Mouse (Mus musculus): ENCODE measurements around the gene Odf3l2. TPM values are rescaled to one million over a fixed set of nuclear protein-coding genes. Genes with fewer than 3 reads are reported as not detected.

Odf3l2 gene
- total RNA-seq (2021), result not detected
- long read RNA-seq, experiment 1, result 0 reads
- long read RNA-seq, experiment 2, result 0 reads

DNA sequence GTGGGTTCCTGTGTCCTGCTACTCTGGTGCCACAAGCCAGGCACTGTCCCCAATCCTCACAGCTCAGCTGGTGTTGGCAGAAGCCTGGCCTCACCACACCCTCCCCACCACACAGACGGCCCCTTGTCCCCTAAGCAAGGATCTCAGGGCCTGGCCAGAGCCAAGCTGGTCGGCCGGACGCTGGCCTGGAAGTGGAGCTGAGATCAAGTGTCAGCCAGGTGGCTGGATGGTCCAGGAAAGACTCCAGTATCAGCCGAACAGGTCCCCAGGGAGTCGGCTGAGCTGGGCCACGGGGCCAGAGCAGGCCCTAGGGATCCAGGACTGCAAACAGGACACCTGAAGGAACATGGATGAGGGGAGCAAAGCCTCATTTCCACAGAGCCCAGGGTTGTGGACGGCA lies at the start of gene Odf3l2:
Odf3l2 (minus strand) TSS at position 28 of the 400 bp plus-strand sequence.
- no peak for DNase-seq
- intact Hi-C loops (cut with DNase I), result no loop called here

DNA sequence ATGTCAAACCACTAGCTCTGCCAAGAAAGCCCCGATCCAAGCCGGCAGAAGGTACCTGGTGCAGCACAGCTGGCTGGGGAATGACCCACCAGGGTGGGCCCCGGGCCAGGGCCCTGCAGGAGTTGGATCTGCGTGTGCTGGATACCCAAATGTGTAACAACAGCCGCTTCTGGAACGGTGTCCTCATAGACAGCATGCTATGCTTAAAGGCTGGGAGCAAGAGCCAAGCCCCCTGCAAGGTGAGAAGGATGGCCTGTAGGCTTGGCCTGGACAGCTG lies 48.8 kb upstream of the Odf3l2 start:
- intact Hi-C loops (cut with DNase I), result no loop called here
- DNase-seq, result no peak

DNA sequence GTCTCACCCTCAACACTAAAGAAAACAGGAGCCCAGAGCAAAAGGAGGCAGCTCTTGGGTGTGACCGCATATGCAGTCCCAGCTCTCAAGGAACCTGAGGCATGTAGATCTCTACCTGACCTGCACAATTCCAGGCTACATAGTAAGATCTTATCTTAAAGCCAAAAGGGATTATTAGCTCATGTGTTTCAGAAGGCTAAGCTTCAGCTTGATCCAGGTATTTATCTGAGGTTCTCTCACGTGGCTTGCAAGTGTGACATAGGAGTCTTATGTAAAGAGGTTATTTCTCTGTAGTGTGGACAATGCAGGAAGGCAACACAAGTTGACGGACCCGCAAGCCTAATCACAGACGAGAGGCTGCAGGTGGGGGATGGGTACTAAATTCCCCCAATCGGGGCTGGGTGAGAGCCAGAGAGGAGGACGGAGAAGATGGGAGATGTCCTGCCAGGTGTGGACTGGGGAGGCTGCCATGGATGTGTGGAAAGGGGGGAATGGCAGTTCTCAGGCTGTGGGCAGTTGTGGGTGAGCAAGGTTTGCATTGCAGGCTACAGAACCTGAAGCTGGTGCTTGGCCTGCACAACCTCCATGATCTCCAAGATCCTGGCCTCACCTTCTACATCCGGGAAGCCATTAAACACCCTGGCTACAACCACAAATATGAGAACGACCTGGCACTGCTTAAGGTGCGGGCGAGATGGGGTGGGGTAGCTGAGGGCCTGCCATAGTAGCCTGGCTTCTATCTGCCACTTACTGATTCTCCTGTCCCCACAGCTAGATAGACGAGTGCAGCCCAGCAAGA lies 48.2 kb upstream of the Odf3l2 start:
- intact Hi-C loops (cut with DNase I), result no loop called here
- DNase-seq, result no peak

DNA sequence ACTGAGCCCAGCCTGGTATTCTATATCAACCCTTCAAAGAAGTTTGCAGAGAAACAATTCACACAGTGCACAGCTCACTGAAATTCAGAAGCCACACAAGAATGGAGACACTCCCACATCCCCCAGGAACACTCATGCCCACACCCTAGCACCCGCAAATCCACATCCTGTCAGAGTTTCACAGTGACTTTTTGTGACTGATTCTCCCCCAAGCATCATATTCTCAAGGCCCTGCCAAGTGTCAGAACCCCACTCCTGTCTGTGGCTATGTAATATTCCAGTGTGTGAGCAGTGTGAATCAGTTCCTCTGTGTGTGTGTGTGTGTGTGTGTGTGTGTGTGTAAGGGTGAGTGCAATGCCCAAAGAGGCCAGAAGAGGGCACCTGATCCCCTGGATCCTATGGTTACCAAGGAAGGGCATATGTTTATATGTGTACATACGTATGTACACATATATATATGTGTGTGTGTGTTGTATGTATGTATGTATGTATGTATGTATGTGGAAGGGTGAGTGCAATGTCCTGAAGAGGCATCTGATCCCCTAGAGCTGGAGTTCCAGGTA lies 46.5 kb upstream of the Odf3l2 start:
- intact Hi-C loops (cut with DNase I), result no loop called here
- no peak for DNase-seq

DNA sequence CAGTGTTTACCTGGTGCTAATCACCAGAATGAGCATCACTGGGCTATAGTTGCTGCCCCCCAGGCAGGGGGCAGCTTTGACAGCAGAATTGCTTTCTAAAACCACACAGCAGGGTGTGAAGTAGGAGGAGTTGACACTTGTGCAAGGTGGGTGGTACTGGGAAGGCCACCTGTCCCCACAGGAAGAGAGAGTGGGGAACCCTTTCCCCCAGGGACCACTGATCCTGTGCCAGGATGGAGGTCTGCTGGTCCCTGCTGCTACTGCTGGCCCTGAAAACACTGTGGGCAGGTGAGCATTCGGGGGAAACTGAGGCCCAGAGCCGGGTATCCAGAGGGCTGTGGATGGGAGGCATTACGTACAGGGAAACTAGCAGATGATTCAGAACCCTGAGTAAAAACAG lies 43.6 kb upstream of the Odf3l2 start:
- DNase-seq, result no peak
- intact Hi-C loops (cut with DNase I), result no loop called here

DNA sequence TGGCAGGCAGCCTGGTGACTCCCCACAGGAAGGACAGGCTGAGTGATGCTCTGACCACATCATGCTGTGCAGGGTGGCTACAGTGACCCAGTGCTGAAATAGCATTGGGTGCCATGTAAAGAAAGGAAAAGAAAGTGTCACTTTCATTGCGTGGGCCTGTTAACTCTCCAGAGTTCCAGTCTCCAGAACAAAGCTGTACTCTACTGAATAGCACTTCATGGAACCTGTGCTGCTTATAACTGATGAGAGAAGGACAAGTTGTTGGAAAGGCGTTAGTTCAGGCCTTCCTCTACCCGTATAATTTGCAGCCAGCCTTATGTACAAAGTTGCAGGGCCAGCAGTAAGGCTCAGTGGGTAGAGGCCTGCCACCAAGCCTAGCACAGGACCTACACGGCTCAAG lies 43.2 kb upstream of the Odf3l2 start, which contains the start of gene Gzmm:
Gzmm (plus strand) TSS at position 301 of the 400 bp plus-strand sequence.
- no peak for DNase-seq
- intact Hi-C loops (cut with DNase I), result no loop called here

DNA sequence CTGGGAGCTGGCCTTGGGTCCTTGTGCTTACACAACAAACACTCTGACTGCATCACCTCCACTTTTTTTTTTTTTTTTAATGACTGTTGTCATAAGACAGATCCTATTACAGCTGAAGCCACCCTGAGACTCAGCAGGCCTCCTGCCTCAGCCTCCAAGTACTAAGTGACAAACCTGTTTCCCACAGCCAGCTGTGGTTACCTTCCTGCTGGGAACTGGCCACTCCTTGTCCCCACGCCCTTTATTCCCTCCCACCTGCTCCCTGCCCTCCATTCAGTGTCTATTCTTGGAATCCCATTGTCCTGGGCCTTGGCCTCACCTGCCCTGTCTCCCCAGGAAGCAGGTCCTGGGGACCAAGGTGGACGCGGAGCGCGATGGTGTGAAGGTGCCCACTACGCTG lies 42.0 kb upstream of the Odf3l2 start:
- DNase-seq, result no peak
- intact Hi-C loops (cut with DNase I), result no loop called here

DNA sequence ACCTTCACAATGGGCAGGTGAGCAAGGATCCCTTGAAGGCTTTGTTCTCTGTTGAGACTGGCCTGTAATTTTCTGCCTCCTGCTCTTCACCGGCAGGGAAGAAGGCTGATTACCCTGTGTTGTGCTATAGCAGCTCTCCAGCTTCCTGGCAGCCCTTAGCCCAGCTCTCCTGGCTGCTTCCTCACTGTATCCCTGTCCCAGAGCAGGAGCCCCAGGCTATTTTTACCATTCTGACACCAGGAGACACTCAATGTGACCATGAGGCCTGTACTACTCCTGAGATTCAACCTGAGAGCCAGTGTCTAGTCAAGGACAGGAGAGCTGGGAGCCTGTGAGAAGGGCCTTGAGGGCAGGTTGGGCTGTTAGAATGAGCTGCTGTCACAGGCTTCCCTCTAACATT lies 41.2 kb upstream of the Odf3l2 start:
- no peak for DNase-seq
- intact Hi-C loops (cut with DNase I), result no loop called here

DNA sequence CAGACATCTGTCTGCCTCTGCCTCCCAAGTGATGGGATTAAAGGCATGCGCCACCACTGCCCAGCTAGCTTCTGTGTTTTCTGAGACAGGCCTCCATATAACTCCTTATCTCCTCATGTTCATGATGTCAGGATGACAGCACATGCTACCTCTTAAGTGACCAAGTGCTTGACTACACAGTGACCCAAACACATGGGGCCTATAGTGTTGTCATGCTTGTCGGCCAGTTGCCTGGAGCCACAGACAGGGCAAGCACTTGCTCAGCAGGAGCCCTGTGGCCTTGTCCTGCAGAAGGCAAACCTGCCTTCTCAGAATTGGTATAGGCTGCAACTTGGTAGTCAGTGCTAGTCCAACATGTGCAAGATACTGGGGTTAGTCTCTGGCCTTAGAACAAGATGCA lies 40.7 kb upstream of the Odf3l2 start:
- intact Hi-C loops (cut with DNase I), result no loop called here
- DNase-seq, result no peak

DNA sequence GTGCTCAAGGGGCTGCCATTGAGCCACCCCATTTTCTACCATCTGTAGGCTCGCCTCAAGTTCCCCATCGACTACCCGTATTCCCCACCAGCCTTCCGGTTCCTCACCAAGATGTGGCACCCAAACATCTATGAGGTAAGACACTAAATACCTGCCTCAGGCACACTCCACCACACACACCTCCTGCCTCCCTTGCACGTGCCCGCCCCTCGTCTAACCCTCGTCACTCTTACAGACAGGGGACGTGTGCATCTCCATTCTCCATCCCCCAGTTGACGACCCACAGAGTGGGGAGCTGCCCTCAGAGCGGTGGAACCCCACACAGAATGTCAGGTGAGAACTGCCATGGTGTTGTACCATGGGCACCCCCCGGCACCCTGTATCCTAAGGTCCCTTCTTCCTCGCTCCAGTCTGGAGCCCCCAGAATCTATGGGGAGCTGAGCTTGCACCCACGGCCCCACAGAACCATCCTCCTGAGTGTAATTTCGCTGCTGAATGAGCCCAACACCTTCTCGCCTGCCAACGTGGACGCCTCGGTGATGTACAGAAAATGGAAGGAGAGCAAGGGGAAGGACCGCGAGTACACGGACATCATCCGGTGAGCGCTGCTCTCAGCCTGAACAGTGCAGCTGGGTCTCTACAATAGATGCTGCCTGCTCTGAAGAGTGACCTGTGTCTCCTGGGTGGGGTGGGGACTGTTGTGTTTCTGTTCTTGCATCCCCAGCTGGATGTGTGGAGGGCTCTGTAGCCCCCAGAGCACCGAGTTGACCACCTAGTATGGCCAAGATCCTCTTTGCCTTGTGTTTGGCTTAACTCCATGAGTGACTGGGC lies 39.4 kb upstream of the Odf3l2 start:
- no peak for DNase-seq
- intact Hi-C loops (cut with DNase I), result no loop called here

DNA sequence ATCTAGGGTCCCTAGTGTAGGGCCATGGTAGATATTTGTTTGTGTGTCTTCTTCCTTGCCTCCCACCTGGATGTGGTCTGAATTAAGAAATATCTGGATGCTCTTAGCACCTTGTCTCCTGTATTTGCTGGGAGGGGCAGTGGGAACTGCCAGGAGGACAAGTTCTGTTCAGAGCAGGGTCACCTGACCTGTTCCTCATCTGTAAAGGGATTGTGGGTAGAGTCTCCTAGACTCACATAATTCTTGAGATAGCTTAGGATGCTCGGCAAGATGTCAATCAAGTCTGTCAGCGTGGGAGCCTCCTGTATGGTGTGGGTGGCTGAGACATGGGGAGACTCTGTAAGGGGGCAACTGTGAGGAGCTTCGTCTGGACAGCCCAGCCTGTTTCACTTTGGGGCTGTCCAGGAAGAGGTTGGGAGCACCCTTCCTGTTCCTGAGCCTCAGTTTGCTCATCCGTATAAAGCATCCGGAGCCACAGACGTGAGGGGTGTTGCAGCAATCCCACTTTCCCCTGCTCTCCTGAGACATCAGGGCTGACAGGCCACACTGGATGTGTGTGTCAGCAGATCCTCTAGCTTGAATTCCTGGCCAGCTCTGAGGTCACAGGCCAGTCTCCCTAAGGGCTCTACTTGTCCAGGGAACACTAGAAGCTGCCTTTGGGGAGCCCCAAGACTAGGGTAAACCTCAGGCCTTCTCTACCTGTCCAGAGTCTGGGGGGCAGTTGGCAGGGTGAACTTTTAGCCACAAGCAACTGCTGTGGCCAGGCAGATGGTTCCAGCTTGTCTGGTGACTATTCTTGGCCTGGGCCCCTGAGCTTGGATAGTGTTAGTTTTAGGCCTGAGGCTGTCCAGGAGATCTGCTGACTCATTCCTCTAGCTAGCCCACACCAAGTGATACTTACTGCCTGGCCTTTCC lies 38.4 kb upstream of the Odf3l2 start:
- intact Hi-C loops (cut with DNase I), result no loop called here
- DNase-seq, result peak; percentile 55 to 58

DNA sequence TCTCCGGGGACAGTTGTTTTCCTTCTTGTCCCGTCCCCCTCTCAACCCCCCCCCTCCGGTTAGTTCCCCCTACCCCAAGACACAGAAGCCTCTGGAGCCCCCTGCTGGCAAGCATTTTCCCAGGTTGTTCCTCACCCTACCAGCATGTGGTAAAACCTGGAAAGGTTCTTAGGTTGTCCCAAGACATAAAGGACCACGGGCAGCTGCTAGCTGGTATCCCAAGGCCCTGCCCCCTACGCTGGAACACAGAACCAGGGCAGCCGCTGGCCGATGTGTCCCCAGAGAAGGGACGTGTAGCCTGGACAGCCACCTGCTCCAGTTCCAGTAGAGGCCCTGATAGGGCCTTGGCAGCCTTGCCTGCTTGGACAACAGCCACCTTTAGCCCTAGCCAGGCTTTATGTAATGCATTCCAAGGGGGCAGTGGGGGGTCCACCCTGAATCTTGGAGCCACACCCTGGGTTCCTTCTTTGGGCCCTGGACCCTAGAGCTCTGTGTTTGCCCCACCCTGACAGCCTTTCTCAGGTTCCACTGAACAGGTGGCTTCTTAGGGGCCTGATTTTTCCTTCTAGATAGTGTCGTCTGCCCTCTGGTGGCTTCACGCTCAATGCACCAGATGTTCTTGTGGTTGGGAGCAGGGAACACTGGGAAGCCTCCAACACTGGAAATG lies 37.5 kb upstream of the Odf3l2 start:
- DNase-seq, result peak; percentile 67 to 75
- intact Hi-C loops (cut with DNase I), result no loop called here

DNA sequence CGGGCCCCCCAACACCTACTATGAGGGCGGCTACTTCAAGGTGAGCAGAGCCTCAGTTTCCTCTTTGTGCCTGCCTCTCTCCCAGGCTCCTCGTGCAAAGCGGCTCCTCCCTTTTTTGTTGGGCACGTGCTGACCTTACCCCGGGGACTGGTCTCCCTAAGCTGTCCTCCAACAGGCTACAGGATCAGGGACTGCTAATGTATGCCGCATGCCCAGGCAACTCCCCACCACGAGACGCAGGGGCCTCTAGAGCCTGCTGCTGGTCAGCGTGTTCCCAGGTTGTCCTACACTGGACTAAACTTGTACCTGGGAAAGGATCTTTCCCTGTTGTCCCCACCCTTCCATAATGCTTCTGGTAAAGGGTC lies 37.0 kb upstream of the Odf3l2 start:
- intact Hi-C loops (cut with DNase I), result no loop called here
- no peak for DNase-seq

DNA sequence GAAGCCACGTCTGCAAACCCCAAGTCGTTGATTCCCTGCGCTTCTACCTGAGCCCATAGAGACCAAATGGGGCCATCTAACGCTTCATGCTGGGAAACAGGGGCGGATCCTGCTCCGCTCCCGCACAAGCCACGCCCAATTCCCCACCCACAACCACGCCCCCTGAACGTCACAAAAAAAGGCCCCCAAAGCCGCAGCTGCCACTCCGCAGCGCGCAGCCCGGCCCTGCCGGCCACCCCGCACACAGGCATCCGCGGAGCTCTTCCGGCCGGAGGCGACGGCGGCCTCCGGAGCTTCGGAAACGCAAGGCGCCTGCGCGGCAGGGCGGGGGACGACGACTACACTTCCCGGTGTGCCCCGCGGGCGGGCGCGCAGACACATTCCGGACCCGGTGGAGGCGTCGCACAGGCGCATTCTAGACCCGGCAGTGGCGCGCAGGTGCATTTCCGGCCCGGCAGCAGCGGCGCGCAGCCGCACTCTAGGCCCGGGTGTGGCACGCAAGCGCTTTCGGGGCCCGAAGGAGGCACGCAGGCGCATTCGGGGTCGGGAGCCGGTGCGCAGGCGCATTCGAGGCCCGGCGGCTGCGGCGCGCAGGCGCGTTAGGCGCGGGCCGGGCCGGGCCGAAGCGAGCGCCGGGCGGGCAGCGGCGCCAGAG lies 36.2 kb upstream of the Odf3l2 start, which contains the start of gene Cdc34:
Cdc34 (plus strand) TSS at position 605 of the 655 bp plus-strand sequence.
- peak; percentile 99 for DNase-seq
- intact Hi-C loops (cut with DNase I), result no loop called here

DNA sequence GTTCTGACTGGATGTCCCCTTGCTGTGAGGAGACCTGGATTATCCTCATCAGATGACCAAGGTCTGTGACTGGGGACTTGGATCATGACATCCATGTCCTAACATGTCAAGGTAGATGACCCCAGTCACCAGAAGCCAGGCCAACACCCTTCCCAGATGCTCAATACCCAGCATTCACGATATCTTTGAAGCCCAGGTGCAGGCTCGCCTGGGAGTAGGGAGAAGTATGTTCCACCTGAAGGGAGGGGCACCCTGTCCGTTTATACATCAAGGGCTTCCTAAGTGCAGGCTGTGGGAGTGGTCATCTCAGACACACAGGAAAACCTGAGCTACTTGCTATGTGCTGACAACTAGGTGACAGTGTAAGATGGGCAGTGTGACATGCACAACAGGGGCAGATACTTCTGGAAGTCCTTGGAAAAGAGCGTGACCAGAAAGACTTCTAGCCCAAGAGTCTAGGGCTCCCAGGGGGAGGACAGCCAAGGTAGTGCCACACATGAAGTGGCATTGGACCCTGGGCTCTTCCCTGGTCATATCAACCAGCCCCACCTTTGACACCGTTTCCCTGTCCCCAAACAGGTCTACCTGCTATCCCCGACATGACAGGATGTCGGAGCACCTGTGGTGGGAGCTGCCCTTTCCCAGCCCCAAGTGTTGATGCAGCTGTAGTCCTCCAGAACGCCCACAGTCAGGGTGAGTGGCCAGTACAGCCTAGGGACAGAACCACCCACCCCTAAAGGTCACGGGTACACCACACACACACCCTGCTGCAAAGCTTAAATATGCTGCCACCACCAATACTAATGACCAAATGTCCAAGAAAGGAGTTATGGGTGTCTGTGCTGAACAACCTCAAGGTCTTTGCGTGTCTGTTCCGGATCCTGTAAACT lies 35.3 kb upstream of the Odf3l2 start:
- no peak for DNase-seq
- intact Hi-C loops (cut with DNase I), result no loop called here

DNA sequence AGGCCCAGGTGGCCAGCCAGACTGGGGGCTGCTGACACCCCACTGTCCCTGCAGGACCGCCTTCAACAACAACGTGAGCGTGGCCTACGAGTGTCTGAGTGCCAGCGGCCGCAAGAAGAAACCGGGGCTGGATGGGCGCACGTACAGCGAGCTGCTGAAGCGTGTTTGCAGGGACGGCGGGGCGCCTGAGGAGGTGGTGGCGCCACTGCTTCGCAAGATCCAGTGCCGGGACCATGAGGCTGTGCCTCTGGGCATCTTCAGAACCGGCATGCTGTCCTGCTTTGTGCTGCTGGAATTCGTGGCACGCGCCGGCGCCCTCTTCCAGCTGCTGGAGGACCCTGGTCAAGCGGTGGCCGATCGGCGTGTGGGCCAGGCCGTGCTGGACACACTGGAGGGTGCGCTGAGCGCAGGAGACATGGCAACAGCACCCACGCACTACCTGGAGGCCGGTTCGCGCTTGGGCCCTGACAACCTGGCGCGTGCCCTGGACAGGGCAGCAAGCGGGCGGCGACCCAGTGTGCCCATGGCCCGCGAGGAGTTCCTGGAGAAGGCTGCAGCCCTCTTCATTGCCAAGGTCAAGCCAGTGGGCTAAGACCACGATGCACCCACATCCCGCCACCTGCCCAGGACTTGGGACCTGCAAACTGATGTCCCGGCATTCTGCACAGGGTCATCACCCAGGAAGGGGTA lies 30.0 kb upstream of the Odf3l2 start:
- DNase-seq, result no peak
- intact Hi-C loops (cut with DNase I), result no loop called here

DNA sequence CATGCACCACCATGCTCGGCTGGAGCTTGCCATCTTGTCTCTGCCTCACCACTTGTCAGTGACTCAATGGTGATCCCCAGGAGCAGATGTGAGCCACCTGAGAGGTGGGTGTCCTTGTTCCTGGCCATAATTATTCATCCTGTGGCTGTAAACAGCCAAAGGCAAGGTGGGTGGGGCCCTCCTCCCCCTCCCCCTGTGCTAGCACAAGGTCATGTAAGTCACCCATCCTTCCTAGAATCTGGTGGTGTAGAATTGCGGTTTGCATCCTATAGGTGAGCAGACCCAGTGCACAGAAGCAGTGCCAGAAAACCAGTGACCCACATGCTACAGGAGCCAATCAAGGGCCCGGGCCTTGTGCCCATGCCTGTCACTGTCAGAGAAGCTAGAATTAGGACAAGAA lies 27.5 kb upstream of the Odf3l2 start:
- DNase-seq, result no peak
- intact Hi-C loops (cut with DNase I), result no loop called here

DNA sequence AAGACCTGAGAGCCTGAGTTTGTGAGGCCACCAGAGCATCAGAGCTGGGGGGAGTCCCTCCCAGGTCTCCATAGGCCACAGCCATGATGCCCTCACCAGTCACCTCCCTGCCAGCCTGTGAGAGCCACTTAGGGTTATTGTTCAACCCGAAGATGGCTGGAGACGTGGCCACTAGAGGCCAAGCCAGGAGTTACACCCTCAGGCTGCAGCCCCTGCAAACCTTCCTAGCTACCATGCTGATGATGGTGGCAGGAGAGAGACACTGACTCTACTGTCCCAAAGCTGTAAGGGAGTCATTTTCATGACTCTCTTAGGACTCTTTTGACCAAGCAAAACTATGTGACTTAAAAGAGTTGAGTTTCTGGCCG lies 26.5 kb upstream of the Odf3l2 start:
- intact Hi-C loops (cut with DNase I), result no loop called here
- no peak for DNase-seq

Data from heart, postnatal 14 days (tissue).